Mouse (Mus musculus): ENCODE measurements around the gene Maml2. TPM values are rescaled to one million over a fixed set of nuclear protein-coding genes. Genes with fewer than 3 reads are reported as not detected.

Maml2 gene
- polyA plus RNA-seq, 1 experiment from 2014 or later, result 6.5 TPM

DNA sequence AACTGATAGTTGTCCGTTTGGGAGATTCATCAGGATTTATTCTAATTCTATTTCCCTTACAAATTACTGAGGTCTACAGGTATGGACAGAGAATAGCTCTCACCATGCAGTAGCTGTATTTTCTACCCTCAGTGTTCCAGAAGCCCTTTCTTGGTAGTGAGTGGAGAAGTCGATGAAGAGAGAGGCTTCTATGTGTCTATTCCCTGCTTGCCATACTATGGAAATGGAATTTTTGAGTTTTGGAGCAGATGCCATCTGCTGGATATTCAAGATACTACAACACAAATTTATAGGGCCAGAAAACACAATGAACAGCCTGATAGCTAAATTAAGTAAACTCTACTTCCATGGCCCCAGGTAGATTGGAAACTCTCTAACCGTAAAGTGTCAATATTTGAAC, 355.2 kb downstream of the Maml2 start:
- Histone ChIP-seq H3K9me3 (ENCODE audit: control insufficient read depth, low read length) (no peaks in the 10 kb centered on the region), H3K27me3 (replicated peaks; ENCODE audit: control insufficient read depth, insufficient read depth, low read length) (no peaks in the 10 kb centered on the region), H3K9ac (ENCODE audit: low read length) (no peak overlapping the region), H3K36me3 (ENCODE audit: control insufficient read depth, insufficient read depth, low read length) (no peaks in the 10 kb centered on the region), H3K4me1 (replicated peaks; ENCODE audit: control insufficient read depth, insufficient read depth, low read length) (peaks cover 7% of the 10 kb centered on the region), H3K27ac (ENCODE audit: low read depth) (no peak overlapping the region), H3K4me2 (ENCODE audit: low read length) (no peak overlapping the region), H3K4me3 (ENCODE audit: low read depth, low read length) (no peak overlapping the region)
- peak; percentile 55; the same call in 1 of the 2 replicates for ATAC-seq (replicated peaks; ENCODE audit: low FRiP score, low TSS enrichment, low read depth)
- DNase-seq (ENCODE audit: low spot score), result no peak
- WGBS, result 32% methylated on average over 3 of the region's 3 CpGs

DNA sequence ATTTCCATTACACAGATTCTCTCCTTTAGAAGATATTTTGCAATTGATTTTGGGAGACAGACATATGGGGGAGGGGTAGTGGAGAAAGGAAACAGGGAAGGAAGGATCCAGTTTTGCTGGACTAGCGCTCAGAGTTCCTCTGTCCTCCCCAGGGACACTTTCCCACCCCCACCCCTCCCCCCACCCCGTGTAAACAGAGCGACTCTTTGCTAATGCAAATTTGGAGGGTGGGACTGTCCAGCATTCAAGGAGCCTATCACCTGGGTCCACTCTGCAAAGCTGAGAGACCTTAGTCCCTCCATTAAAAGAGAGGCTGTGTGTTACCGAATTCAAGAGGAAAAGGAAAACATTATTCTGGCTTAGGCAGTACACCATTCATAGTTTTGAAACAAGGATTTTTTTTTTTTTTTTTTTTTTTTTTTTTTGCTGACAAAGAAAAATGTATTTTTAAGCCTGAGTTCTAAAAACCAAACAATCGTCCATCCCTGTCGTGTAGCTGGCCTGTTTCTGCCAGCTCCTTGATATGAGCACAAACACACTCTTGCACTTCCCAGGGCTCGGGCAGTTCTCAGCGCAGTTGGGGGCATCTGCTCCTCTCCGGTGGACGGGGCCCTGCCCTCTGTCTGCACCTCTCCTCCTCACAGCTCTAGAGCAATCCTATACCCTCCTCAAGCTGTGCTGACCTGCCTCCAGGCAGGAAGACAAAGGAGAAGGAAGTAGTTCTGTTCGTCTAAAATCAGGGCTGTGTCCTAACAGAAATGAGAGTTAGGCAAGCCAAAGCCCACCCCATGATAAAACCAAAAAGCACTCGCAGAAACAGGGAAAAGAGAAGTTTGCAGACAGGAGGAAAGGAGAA, 364.2 kb downstream of the Maml2 start:
- 5% methylated on average over 12 of the region's 12 CpGs for WGBS
- peaks cover 10% of the 10 kb centered on the region for H3K4me1 ChIP-seq (replicated peaks; ENCODE audit: control insufficient read depth, insufficient read depth, low read length)
- H3K27me3 ChIP-seq (replicated peaks; ENCODE audit: control insufficient read depth, insufficient read depth, low read length), result no peaks in the 10 kb centered on the region
- peak overlapping the region; percentile 28; the same call in 1 of the 2 replicates for H3K27ac ChIP-seq (ENCODE audit: low read depth)
- H3K9me3 ChIP-seq (ENCODE audit: control insufficient read depth, low read length), result no peaks in the 10 kb centered on the region
- peak overlapping the region; percentile 25 for H3K4me2 ChIP-seq (ENCODE audit: low read length)
- 0 out of 2 replicates have a peak overlapping the region, but pooled peaks have one; percentile 7 for H3K4me3 ChIP-seq (ENCODE audit: low read depth, low read length)
- H3K9ac ChIP-seq (ENCODE audit: low read length), result 0 out of 2 replicates have a peak overlapping the region, but pooled peaks have one; percentile 0
- H3K36me3 ChIP-seq (ENCODE audit: control insufficient read depth, insufficient read depth, low read length), result no peaks in the 10 kb centered on the region
- ATAC-seq (replicated peaks; ENCODE audit: low FRiP score, low TSS enrichment, low read depth) (no peak), DNase-seq (ENCODE audit: low spot score) (peak; percentile 62)

DNA sequence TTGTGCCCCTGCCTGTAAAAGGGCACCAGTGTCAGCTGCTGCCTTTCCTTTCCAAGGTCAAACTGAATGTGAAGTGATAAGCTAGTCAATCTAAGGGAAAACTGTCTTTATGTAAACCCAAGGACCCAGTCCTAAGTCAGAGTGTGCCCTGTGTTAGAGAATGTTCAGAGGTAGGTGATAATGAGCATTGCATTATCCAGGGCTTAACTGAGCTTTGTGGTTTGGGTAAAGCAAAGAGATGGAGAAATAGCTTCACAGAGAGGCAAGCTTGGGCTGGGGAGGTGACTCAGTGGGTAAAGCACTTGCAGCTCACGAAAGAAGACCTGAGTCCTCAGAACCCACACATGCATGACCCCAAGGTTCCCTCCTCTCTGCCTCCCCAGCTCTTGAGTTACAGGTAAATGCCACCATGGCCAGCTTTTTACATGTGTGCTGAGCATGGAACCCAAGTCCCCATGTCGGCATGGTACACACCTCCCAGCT, 367.8 kb downstream of the Maml2 start:
- no peak overlapping the region for H3K4me3 ChIP-seq (ENCODE audit: low read depth, low read length)
- H3K27me3 ChIP-seq (replicated peaks; ENCODE audit: control insufficient read depth, insufficient read depth, low read length), result no peaks in the 10 kb centered on the region
- H3K9me3 ChIP-seq (ENCODE audit: control insufficient read depth, low read length), result no peaks in the 10 kb centered on the region
- H3K27ac ChIP-seq (ENCODE audit: low read depth), result no peak overlapping the region
- H3K36me3 ChIP-seq (ENCODE audit: control insufficient read depth, insufficient read depth, low read length), result no peaks in the 10 kb centered on the region
- DNase-seq (ENCODE audit: low spot score) (no peak), ATAC-seq (replicated peaks; ENCODE audit: low FRiP score, low TSS enrichment, low read depth) (no peak)
- 97% methylated on average over 2 of the region's 2 CpGs for WGBS
- H3K4me1 ChIP-seq (replicated peaks; ENCODE audit: control insufficient read depth, insufficient read depth, low read length), result peaks cover 10% of the 10 kb centered on the region
- no peak overlapping the region for H3K9ac ChIP-seq (ENCODE audit: low read length)
- no peak overlapping the region for H3K4me2 ChIP-seq (ENCODE audit: low read length)

DNA sequence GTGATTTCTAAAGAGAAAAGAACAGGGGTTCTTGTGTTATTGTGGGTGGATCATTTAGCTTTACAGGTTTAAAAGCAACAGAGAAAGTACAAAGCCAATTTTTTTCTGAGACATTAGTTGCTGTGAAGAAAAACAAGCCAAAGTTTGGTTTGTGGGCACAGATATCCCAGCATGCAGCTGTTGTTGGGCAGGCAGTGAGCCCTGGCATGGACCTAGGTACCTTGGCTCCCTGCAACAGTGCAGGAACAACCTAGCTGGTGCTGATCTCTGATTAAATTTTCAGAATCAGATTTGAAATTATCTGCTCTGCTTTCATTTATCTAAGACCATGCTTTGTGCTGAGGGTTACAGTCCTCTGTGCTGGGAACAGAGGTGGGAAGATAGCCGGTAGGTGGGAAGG, 370.2 kb downstream of the Maml2 start:
- no peaks in the 10 kb centered on the region for H3K9me3 ChIP-seq (ENCODE audit: control insufficient read depth, low read length)
- H3K9ac ChIP-seq (ENCODE audit: low read length), result no peak overlapping the region
- H3K36me3 ChIP-seq (ENCODE audit: control insufficient read depth, insufficient read depth, low read length), result no peaks in the 10 kb centered on the region
- no peak overlapping the region for H3K27ac ChIP-seq (ENCODE audit: low read depth)
- no peaks in the 10 kb centered on the region for H3K4me1 ChIP-seq (replicated peaks; ENCODE audit: control insufficient read depth, insufficient read depth, low read length)
- no peak overlapping the region for H3K4me3 ChIP-seq (ENCODE audit: low read depth, low read length)
- H3K27me3 ChIP-seq (replicated peaks; ENCODE audit: control insufficient read depth, insufficient read depth, low read length), result no peaks in the 10 kb centered on the region
- WGBS, result 87% methylated on average over 1 of the region's 1 CpGs
- no peak for DNase-seq (ENCODE audit: low spot score)
- no peak for ATAC-seq (replicated peaks; ENCODE audit: low FRiP score, low TSS enrichment, low read depth)
- H3K4me2 ChIP-seq (ENCODE audit: low read length), result no peak overlapping the region

DNA sequence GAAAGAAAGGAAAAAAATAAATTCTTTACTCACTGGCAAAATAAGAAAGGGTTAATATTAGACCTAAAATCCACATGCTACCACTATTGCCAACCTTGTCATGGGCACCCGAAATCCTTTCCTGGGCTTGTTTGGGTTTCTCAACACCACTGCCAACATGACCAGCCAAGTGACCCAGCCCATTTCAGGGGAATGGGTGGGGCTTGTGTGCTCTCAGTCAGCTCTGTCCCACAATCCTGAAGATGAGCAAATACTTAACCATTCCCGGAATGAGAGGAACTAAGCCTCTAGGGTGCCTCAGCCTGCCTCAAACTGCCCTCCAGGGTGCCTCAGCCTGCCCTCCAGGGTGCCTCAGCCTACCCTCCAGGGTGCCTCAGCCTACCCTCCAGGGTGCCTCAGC, 371.0 kb downstream of the Maml2 start:
- Histone ChIP-seq H3K4me2 (ENCODE audit: low read length) (no peak overlapping the region), H3K4me3 (ENCODE audit: low read depth, low read length) (no peak overlapping the region), H3K9me3 (ENCODE audit: control insufficient read depth, low read length) (no peaks in the 10 kb centered on the region), H3K9ac (ENCODE audit: low read length) (no peak overlapping the region), H3K36me3 (ENCODE audit: control insufficient read depth, insufficient read depth, low read length) (no peaks in the 10 kb centered on the region), H3K27me3 (replicated peaks; ENCODE audit: control insufficient read depth, insufficient read depth, low read length) (no peaks in the 10 kb centered on the region), H3K27ac (ENCODE audit: low read depth) (no peak overlapping the region), H3K4me1 (replicated peaks; ENCODE audit: control insufficient read depth, insufficient read depth, low read length) (no peaks in the 10 kb centered on the region)
- DNase-seq (ENCODE audit: low spot score) (no peak), ATAC-seq (replicated peaks; ENCODE audit: low FRiP score, low TSS enrichment, low read depth) (no peak)
- WGBS, result 74% methylated on average over 2 of the region's 2 CpGs

DNA sequence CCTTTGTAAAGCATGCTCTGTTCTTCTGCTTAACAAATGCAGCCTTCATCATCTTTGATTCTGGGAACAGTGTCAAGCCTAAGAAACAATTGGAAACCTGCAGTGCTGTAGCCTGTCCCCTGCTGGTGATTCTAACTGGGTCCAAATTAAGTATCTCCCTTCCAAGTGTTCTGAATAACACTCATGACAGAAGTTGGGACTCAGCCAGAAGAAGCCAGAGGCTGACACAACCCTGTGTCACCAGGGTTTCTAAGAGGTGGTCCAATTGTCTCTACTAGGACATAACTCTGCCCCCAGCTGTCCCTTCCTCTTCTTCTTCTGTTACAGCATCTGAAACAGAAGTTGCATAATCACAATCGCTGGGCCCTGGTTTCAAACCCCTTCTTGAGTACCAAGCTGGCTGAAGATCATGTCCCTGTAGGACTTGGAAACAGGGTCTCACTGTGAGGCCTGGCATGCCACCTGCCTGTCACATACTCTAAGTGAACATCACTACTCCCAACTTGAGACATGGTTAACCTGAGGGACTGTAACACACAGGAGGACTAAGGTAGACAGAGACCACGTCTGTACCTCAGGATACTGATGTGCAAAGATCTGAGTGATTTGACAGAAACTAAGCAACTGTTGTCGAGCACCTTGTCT, 373.5 kb downstream of the Maml2 start:
- no peak for ATAC-seq (replicated peaks; ENCODE audit: low FRiP score, low TSS enrichment, low read depth)

DNA sequence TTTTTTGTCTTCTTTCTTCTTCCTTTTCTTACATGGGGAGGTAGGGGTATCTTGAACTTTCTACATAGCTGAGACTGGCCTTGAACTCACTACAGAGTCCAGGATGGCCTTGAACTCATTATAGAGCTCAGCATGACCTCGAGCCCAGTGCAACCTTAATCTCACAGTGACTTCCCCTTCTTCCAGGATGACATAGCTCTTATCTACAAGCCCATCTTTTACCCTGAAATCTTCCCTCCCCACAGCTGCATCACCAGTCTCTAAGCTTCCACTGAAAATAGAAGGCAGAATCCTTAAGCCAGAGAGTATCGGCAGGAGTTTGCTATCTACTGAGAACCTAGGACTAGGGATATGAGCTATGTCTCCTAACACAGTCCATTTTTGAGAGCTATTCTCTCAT, 375.5 kb downstream of the Maml2 start:
- H3K4me2 ChIP-seq (ENCODE audit: low read length), result no peak overlapping the region
- H3K27me3 ChIP-seq (replicated peaks; ENCODE audit: control insufficient read depth, insufficient read depth, low read length), result no peaks in the 10 kb centered on the region
- H3K27ac ChIP-seq (ENCODE audit: low read depth), result 0 out of 2 replicates have a peak overlapping the region, but pooled peaks have one; percentile 2
- H3K9ac ChIP-seq (ENCODE audit: low read length), result no peak overlapping the region
- H3K4me1 ChIP-seq (replicated peaks; ENCODE audit: control insufficient read depth, insufficient read depth, low read length), result no peaks in the 10 kb centered on the region
- no peak for ATAC-seq (replicated peaks; ENCODE audit: low FRiP score, low TSS enrichment, low read depth)
- no peaks in the 10 kb centered on the region for H3K9me3 ChIP-seq (ENCODE audit: control insufficient read depth, low read length)
- H3K4me3 ChIP-seq (ENCODE audit: low read depth, low read length), result no peak overlapping the region
- WGBS, result 83% methylated on average over 2 of the region's 2 CpGs
- no peak for DNase-seq (ENCODE audit: low spot score)
- H3K36me3 ChIP-seq (ENCODE audit: control insufficient read depth, insufficient read depth, low read length), result no peaks in the 10 kb centered on the region

More for the DNA sequence above, 373.5 kb downstream of the Maml2 start:
- Histone ChIP-seq H3K27me3 (replicated peaks; ENCODE audit: control insufficient read depth, insufficient read depth, low read length) (no peaks in the 10 kb centered on the region), H3K27ac (ENCODE audit: low read depth) (no peak overlapping the region), H3K4me3 (ENCODE audit: low read depth, low read length) (no peak overlapping the region), H3K9me3 (ENCODE audit: control insufficient read depth, low read length) (no peaks in the 10 kb centered on the region), H3K4me1 (replicated peaks; ENCODE audit: control insufficient read depth, insufficient read depth, low read length) (no peaks in the 10 kb centered on the region), H3K36me3 (ENCODE audit: control insufficient read depth, insufficient read depth, low read length) (no peaks in the 10 kb centered on the region), H3K9ac (ENCODE audit: low read length) (no peak overlapping the region), H3K4me2 (ENCODE audit: low read length) (no peak overlapping the region)
- no peak for DNase-seq (ENCODE audit: low spot score)
- WGBS, result 86% methylated on average over 3 of the region's 3 CpGs

DNA sequence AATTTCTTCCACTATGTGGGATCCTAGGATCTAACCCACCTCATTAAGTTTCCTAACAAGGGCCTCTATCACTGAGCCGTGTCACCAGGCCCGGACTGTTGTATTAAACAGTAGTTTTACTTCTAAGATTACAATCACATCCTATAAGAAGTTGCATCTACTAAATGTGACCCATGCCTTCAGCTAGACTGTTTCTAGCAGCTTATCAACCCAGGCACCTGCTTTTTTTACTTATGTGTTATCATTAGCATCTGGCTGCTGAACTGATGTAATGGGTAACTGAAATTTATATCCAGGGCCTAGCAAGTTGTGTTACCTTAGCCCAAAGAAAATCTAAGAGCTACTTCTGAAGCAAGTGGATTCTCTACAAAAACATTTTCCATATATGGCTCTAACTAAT, 380.3 kb downstream of the Maml2 start:
- no peak for ATAC-seq (replicated peaks; ENCODE audit: low FRiP score, low TSS enrichment, low read depth)
- Histone ChIP-seq H3K9ac (ENCODE audit: low read length) (no peak overlapping the region), H3K4me3 (ENCODE audit: low read depth, low read length) (no peak overlapping the region), H3K9me3 (ENCODE audit: control insufficient read depth, low read length) (no peaks in the 10 kb centered on the region), H3K27ac (ENCODE audit: low read depth) (no peak overlapping the region), H3K27me3 (replicated peaks; ENCODE audit: control insufficient read depth, insufficient read depth, low read length) (no peaks in the 10 kb centered on the region), H3K4me2 (ENCODE audit: low read length) (no peak overlapping the region), H3K4me1 (replicated peaks; ENCODE audit: control insufficient read depth, insufficient read depth, low read length) (peaks cover 3% of the 10 kb centered on the region), H3K36me3 (ENCODE audit: control insufficient read depth, insufficient read depth, low read length) (no peaks in the 10 kb centered on the region)
- 88% methylated on average over 2 of the region's 2 CpGs for WGBS
- DNase-seq (ENCODE audit: low spot score), result no peak

Data from intestine, embryonic 14.5 days (tissue).